Mouse (Mus musculus) heart, embryonic 10.5 days (tissue): ENCODE data around the gene Lfng. TPM values are rescaled to one million over a fixed set of nuclear protein-coding genes. Genes with fewer than 3 reads are reported as not detected.

Source experiments
- polyA plus RNA-seq: library from polyadenylated mRNA; unstranded; fragments of >200 nt; fragmentation: Nextera tagmentation; extraction: Ambion mirVana; gene quantifications from 2 replicates; pipeline ENCODE4 v1.2.1, GENCODE M21; 2016

Gene Lfng
- polyA plus RNA-seq, 1 experiment from 2014 or later: 4.7 TPM

Other genes starting within 250 kb of the Lfng start
- 19.2 and 20.1 TPM in 2 replicates for gene Snx8, start 218.1 kb upstream of the Lfng start, polyA plus RNA-seq
- gene Eif3b, start 188.0 kb upstream of the Lfng start, polyA plus RNA-seq: 125 and 201 TPM in 2 replicates
- gene Gm4869, start 161.7 kb upstream of the Lfng start, polyA plus RNA-seq: not detected in 2 replicates
- gene Chst12, start 101.8 kb upstream of the Lfng start, polyA plus RNA-seq: 26.7 and 26.9 TPM in 2 replicates
- not detected in 2 replicates for gene Grifin, start 42.2 kb upstream of the Lfng start, polyA plus RNA-seq
- gene Ttyh3, start 41.7 kb downstream of the Lfng start, polyA plus RNA-seq: 23.5 and 32.9 TPM in 2 replicates
- 11.4 and 17.9 TPM in 2 replicates for gene Iqce, start 95.1 kb downstream of the Lfng start, polyA plus RNA-seq
- 18.6 and 19.1 TPM in 2 replicates for gene Brat1, start 97.7 kb downstream of the Lfng start, polyA plus RNA-seq
- gene Amz1, start 116.8 kb downstream of the Lfng start, polyA plus RNA-seq: 0.55 and 1.2 TPM in 2 replicates
- gene Gna12, start 223.1 kb downstream of the Lfng start, polyA plus RNA-seq: 12.5 and 17.6 TPM in 2 replicates